Mouse (Mus musculus): ENCODE results near the gene Haus3.

The Haus3 gene

GRCm38 (mm10) chr5:34168950-34169891 is at the start of gene Haus3, which contains the start of gene Poln:
Gene Haus3 (minus strand): TSS chr5:34169527.
Gene Poln (minus strand): TSS chr5:34169448.
- peak; percentile 98 for DNase-seq (ENCODE audit: low spot score)

- no peak for DNase-seq (ENCODE audit: low spot score)
Observed at GRCm38 (mm10) chr5:34218672-34219071, 49.3 kb upstream of the Haus3 start.

GRCm38 (mm10) chr5:34217756-34218155 is 48.4 kb upstream of the Haus3 start:
- DNase-seq (ENCODE audit: low spot score): no peak

GRCm38 (mm10) chr5:34216025-34216424 is 46.7 kb upstream of the Haus3 start:
- DNase-seq (ENCODE audit: low spot score): no peak

GRCm38 (mm10) chr5:34213659-34214058 is 44.3 kb upstream of the Haus3 start:
- DNase-seq (ENCODE audit: low spot score): no peak

GRCm38 (mm10) chr5:34210279-34210678 is 41.0 kb upstream of the Haus3 start:
- peak; percentile 35 for DNase-seq (ENCODE audit: low spot score)

- no peak for DNase-seq (ENCODE audit: low spot score)
Observed at GRCm38 (mm10) chr5:34207503-34207902, 38.2 kb upstream of the Haus3 start.

- no peak for DNase-seq (ENCODE audit: low spot score)
Observed at GRCm38 (mm10) chr5:34205788-34206187, 36.5 kb upstream of the Haus3 start.

GRCm38 (mm10) chr5:34204911-34205310 is 35.6 kb upstream of the Haus3 start:
- DNase-seq (ENCODE audit: low spot score): no peak

- no peak for DNase-seq (ENCODE audit: low spot score)
Observed at GRCm38 (mm10) chr5:34202006-34202405, 32.7 kb upstream of the Haus3 start.

- DNase-seq (ENCODE audit: low spot score): no peak
Observed at GRCm38 (mm10) chr5:34201396-34201795, 32.1 kb upstream of the Haus3 start.

GRCm38 (mm10) chr5:34198615-34199014 is 29.3 kb upstream of the Haus3 start:
- no peak for DNase-seq (ENCODE audit: low spot score)

- no peak for DNase-seq (ENCODE audit: low spot score)
Observed at GRCm38 (mm10) chr5:34197243-34197642, 27.9 kb upstream of the Haus3 start.

GRCm38 (mm10) chr5:34196423-34196822 is 27.1 kb upstream of the Haus3 start:
- no peak for DNase-seq (ENCODE audit: low spot score)

- DNase-seq (ENCODE audit: low spot score): no peak
Observed at GRCm38 (mm10) chr5:34195786-34196185, 26.5 kb upstream of the Haus3 start.

- DNase-seq (ENCODE audit: low spot score): no peak
Observed at GRCm38 (mm10) chr5:34194975-34195662, 25.8 kb upstream of the Haus3 start.

- no peak for DNase-seq (ENCODE audit: low spot score)
Observed at GRCm38 (mm10) chr5:34194426-34194825, 25.1 kb upstream of the Haus3 start.

- no peak for DNase-seq (ENCODE audit: low spot score)
Observed at GRCm38 (mm10) chr5:34191843-34192242, 22.5 kb upstream of the Haus3 start.

GRCm38 (mm10) chr5:34191021-34191420 is 21.7 kb upstream of the Haus3 start:
- peak; percentile 46 for DNase-seq (ENCODE audit: low spot score)

- DNase-seq (ENCODE audit: low spot score): no peak
Observed at GRCm38 (mm10) chr5:34189521-34189920, 20.2 kb upstream of the Haus3 start.

- no peak for DNase-seq (ENCODE audit: low spot score)
Observed at GRCm38 (mm10) chr5:34188856-34189255, 19.5 kb upstream of the Haus3 start.

- DNase-seq (ENCODE audit: low spot score): peak; percentile 100
Observed at GRCm38 (mm10) chr5:34187601-34188316, 18.4 kb upstream of the Haus3 start, which contains the start of gene Mxd4. Gene Mxd4 (minus strand): TSS chr5:34187720.

Data from ovary, adult 18-20 months (tissue).